Mouse (Mus musculus) lung, postnatal 0 days (tissue): ENCODE data around the gene Klc1.

ENCODE experiments used
- CTCF ChIP-seq: IDR thresholded peaks from 2 replicates; pipeline ENCODE4 v1.5.1; 2016; ENCODE audit warnings: antibody characterized with exemption, mild to moderate bottlenecking
- EP300 ChIP-seq: IDR thresholded peaks from 2 replicates; pipeline ENCODE4 v1.6.1; 2016; ENCODE audit warnings: antibody characterized with exemption, mild to moderate bottlenecking, control low read depth

- TF ChIP-seq CTCF: no peak
- no peak for TF ChIP-seq EP300
Observed at GRCm38 (mm10) chr12:111712476-111712875, 46.2 kb upstream of the Klc1 start.
